Mouse (Mus musculus): Measurements from ENCODE around the gene Arl16.

- TF ChIP-seq CTCF (IDR thresholded peaks at IDR 0.05; ENCODE audit: insufficient read depth, low read depth, low read length) (no peak), POLR2A (IDR thresholded peaks at IDR 0.05; ENCODE audit: insufficient read depth, low read depth, low read length) (no peak)
Measured at GRCm38 (mm10) chr11:120442765-120443280, 24.6 kb downstream of the Arl16 start.
